Mouse (Mus musculus): ENCODE results near the gene Hoxd11.

DNA sequence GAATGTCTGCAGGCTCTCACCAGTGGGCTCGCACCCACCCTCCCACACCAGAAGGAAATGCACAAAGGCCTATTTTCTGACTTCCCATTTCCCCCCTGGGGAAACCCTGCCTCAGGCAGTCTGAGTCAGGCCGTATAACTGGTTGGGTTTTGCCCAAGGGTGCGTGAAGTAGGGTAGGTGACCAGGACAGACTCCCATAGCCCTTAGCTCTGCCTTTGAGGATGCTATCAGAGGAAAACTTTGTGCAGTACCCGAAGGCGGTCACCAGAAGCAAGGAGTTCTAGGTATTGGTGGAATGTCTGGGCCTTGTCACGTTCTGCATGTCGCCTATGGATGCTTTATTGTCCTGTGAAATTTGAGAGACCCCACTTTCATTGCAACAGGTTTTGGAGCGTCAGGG, 43.6 kb downstream of the Hoxd11 start:
- no peak for TF ChIP-seq POLR2A (IDR thresholded peaks at IDR 0.05; ENCODE audit: borderline replicate concordance, extremely low read depth, low read depth, low read length)
- TF ChIP-seq CTCF (IDR thresholded peaks at IDR 0.05; ENCODE audit: insufficient read depth, low read length), result no peak
